Mouse (Mus musculus): ENCODE results near the gene Agap3. TPM values are rescaled to one million over a fixed set of nuclear protein-coding genes. Genes with fewer than 3 reads are reported as not detected.

Gene Agap3
- total RNA-seq, 2 experiments from 2014 or later: 11.4 to 19.8 TPM

- no peak for ATAC-seq (replicated peaks; ENCODE audit: poor library complexity)
These were observed 24.0 kb upstream of the Agap3 start for GRCm38 (mm10) chr5:24427981-24428402.

- no peak for ATAC-seq (replicated peaks; ENCODE audit: poor library complexity)
These were observed 23.4 kb upstream of the Agap3 start for GRCm38 (mm10) chr5:24428596-24428995.

GRCm38 (mm10) chr5:24433993-24434392, 18.0 kb upstream of the Agap3 start:
- ATAC-seq (replicated peaks; ENCODE audit: poor library complexity): no peak

- ATAC-seq (replicated peaks; ENCODE audit: poor library complexity): no peak
These were observed 10.8 kb upstream of the Agap3 start for GRCm38 (mm10) chr5:24441187-24441586.

GRCm38 (mm10) chr5:24442029-24442428, 9.9 kb upstream of the Agap3 start:
- ATAC-seq (replicated peaks; ENCODE audit: poor library complexity): no peak

GRCm38 (mm10) chr5:24443204-24443603, 8.8 kb upstream of the Agap3 start:
- ATAC-seq (replicated peaks; ENCODE audit: poor library complexity): no peak

- no peak for ATAC-seq (replicated peaks; ENCODE audit: poor library complexity)
These were observed 8.1 kb upstream of the Agap3 start for GRCm38 (mm10) chr5:24443927-24444326.

GRCm38 (mm10) chr5:24444746-24445427, 7.1 kb upstream of the Agap3 start, which contains the start of gene Fastk:
Gene Fastk (minus strand): TSS chr5:24445287.
- ATAC-seq (replicated peaks; ENCODE audit: poor library complexity): peak; percentile 71

- no peak for ATAC-seq (replicated peaks; ENCODE audit: poor library complexity)
These were observed 6.4 kb upstream of the Agap3 start for GRCm38 (mm10) chr5:24445428-24446080.

- ATAC-seq (replicated peaks; ENCODE audit: poor library complexity): no peak
These were observed 5.3 kb upstream of the Agap3 start for GRCm38 (mm10) chr5:24446630-24447029.

- peak; percentile 67 for ATAC-seq (replicated peaks; ENCODE audit: poor library complexity)
These were observed 4.2 kb upstream of the Agap3 start, which contains the start of gene Tmub1 for GRCm38 (mm10) chr5:24447624-24448298. Gene Tmub1 (minus strand): TSS chr5:24447854.

- ATAC-seq (replicated peaks; ENCODE audit: poor library complexity): peak; percentile 62
These were observed 530 bp upstream of the Agap3 start for GRCm38 (mm10) chr5:24451264-24452029.

GRCm38 (mm10) chr5:24452691-24453233, 785 bp downstream of the Agap3 start:
- peak; percentile 33 for ATAC-seq (replicated peaks; ENCODE audit: poor library complexity)

- no peak for ATAC-seq (replicated peaks; ENCODE audit: poor library complexity)
These were observed 1.5 kb downstream of the Agap3 start for GRCm38 (mm10) chr5:24453283-24453984.

- no peak for ATAC-seq (replicated peaks; ENCODE audit: poor library complexity)
These were observed 2.0 kb downstream of the Agap3 start for GRCm38 (mm10) chr5:24453985-24454303.

GRCm38 (mm10) chr5:24455076-24455475, 3.1 kb downstream of the Agap3 start:
- ATAC-seq (replicated peaks; ENCODE audit: poor library complexity): no peak

GRCm38 (mm10) chr5:24455613-24456012, 3.6 kb downstream of the Agap3 start:
- ATAC-seq (replicated peaks; ENCODE audit: poor library complexity): no peak

GRCm38 (mm10) chr5:24466762-24467161, 14.8 kb downstream of the Agap3 start:
- ATAC-seq (replicated peaks; ENCODE audit: poor library complexity): no peak

- ATAC-seq (replicated peaks; ENCODE audit: poor library complexity): peak; percentile 83
These were observed 18.6 kb downstream of the Agap3 start for GRCm38 (mm10) chr5:24470600-24470999.

GRCm38 (mm10) chr5:24472884-24473619, 21.1 kb downstream of the Agap3 start:
- peak; percentile 53 for ATAC-seq (replicated peaks; ENCODE audit: poor library complexity)

Measured in megakaryocyte progenitor cell, adult 5-6 weeks (primary cell).